Mouse (Mus musculus) myocyte (in vitro differentiated cells): ENCODE data around the gene Gnao1. TPM values are rescaled to one million over a fixed set of nuclear protein-coding genes. Genes with fewer than 3 reads are reported as not detected.

ENCODE experiments used
- H3K27me3 ChIP-seq: one replicate; pipeline ENCODE4 v1.6.1; 2011; ENCODE audit not compliant: control insufficient read depth, insufficient read depth, insufficient read length
- H3K36me3 ChIP-seq: one replicate; pipeline ENCODE4 v1.6.1; 2011; ENCODE audit not compliant: control insufficient read depth, insufficient read depth
- H3K4me2 ChIP-seq: one replicate; pipeline ENCODE4 v1.6.1; 2011; ENCODE audit warnings: low read depth, control low read depth
- H3K4me3 ChIP-seq: one replicate; pipeline ENCODE4 v1.5.1; 2011; ENCODE audit warnings: mild to moderate bottlenecking, control low read depth, moderate library complexity
- H3K79me2 ChIP-seq: one replicate; pipeline ENCODE4 v1.6.1; 2011; ENCODE audit not compliant: control insufficient read depth, insufficient read depth
- H3ac ChIP-seq: one replicate; pipeline ENCODE4 v1.6.1; 2011; ENCODE audit not compliant: control insufficient read depth, insufficient read length
- CEBPB ChIP-seq: IDR thresholded peaks from 2 replicates; pipeline ENCODE4 v1.6.1; 2011; ENCODE audit warnings: mild to moderate bottlenecking, moderate library complexity; ENCODE audit not compliant: poor library complexity, insufficient read depth, severe bottlenecking
- E2F4 ChIP-seq: IDR thresholded peaks from one replicate; pipeline ENCODE4 v1.6.1; 2011; ENCODE audit warnings: mild to moderate bottlenecking, control low read depth, moderate library complexity; ENCODE audit not compliant: insufficient read depth
- MAX ChIP-seq: IDR thresholded peaks from one replicate; pipeline ENCODE4 v1.6.1; 2011; ENCODE audit warnings: low read depth, mild to moderate bottlenecking, control low read depth
- MYOD1 ChIP-seq, 3 experiments: IDR thresholded peaks; one replicate each; pipeline ENCODE4 v1.6.1; 2011; ENCODE audit warnings: control low read depth in 2 of 3, low read depth in 2 of 3, mild to moderate bottlenecking in 2 of 3, moderate library complexity in 1 of 3; ENCODE audit not compliant: insufficient read length in 2 of 3, control insufficient read depth in 1 of 3
- MYOG ChIP-seq, 3 experiments: IDR thresholded peaks; one replicate each; pipeline ENCODE4 v1.6.1; 2011; ENCODE audit warnings: control low read depth in 2 of 3, low read depth in 2 of 3, mild to moderate bottlenecking in 2 of 3; ENCODE audit not compliant: insufficient read length in 2 of 3, control insufficient read depth in 1 of 3, insufficient read depth in 1 of 3
- POLR2A ChIP-seq: IDR thresholded peaks from one replicate; pipeline ENCODE4 v1.6.1; 2011; ENCODE audit warnings: low read depth, mild to moderate bottlenecking, control low read depth, moderate library complexity; ENCODE audit not compliant: insufficient read length
- POLR2AphosphoS2 ChIP-seq: IDR thresholded peaks from one replicate; pipeline ENCODE4 v1.6.1; 2011; ENCODE audit warnings: low read depth, control low read depth; ENCODE audit not compliant: insufficient read length
- REST ChIP-seq: IDR thresholded peaks from one replicate; pipeline ENCODE4 v1.6.1; 2011; ENCODE audit warnings: mild to moderate bottlenecking, control low read depth, moderate library complexity; ENCODE audit not compliant: insufficient read depth, insufficient read length
- SRF ChIP-seq: IDR thresholded peaks from one replicate; pipeline ENCODE4 v1.6.1; 2011; ENCODE audit warnings: low read depth; ENCODE audit not compliant: control insufficient read depth, insufficient read length
- TCF12 ChIP-seq: IDR thresholded peaks from one replicate; pipeline ENCODE4 v1.6.1; 2011; ENCODE audit warnings: mild to moderate bottlenecking, control low read depth; ENCODE audit not compliant: poor library complexity, insufficient read depth, severe bottlenecking
- TCF3 ChIP-seq: IDR thresholded peaks from one replicate; pipeline ENCODE4 v1.6.1; 2011; ENCODE audit warnings: low read depth, control low read depth; ENCODE audit not compliant: insufficient read length
- USF1 ChIP-seq: IDR thresholded peaks from one replicate; pipeline ENCODE4 v1.6.1; 2011; ENCODE audit warnings: low read depth, mild to moderate bottlenecking, control low read depth, moderate library complexity
- polyA plus RNA-seq: library from polyadenylated mRNA; unstranded; fragments of >200 nt; fragmentation: generic; extraction: Trizol; gene quantifications from one replicate; pipeline ENCODE4 v1.2.1, GENCODE M21; 2012; ENCODE audit warnings: missing spikeins

The Gnao1 gene
- polyA plus RNA-seq, 1 experiment = 31.8 TPM

DNA sequence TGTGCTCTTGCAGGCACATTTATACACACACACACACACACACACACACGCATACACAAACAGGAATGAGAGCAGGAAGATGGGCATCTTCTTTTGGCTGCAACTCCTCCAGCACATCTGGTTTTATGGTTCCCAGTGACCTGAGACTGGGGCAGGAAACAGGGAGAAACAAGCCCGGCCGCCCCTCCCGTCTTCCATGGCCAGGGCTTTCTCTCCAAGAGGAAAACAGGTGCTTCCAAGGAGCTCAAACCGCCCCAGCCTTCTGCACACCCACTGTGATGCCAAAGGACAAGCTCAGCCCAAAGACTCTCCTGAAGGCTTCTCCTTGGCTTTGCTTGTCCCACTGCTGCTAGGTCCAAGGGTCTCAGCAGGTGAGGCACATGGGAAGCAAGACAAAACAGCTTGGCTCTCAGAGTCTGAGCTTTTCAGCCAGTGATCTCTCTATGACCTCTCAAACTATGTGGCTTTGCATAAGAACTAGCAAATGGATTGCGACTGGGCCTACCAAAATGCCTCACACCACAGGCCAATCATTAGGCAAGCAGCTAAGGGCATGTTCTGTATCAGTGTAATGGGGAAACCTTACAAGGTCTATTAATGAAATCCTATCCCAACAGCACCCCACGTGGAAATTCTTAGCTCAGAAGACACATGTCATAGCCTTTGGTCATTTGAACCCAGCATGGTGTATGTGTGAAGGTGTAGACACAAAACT lies 160.0 kb downstream of the Gnao1 start:
- no peaks in the 10 kb centered on the region for H3K27me3 ChIP-seq
- no peaks in the 10 kb centered on the region for H3K79me2 ChIP-seq
- H3ac ChIP-seq = no peak overlapping the region
- no peak overlapping the region for H3K4me3 ChIP-seq
- H3K4me2 ChIP-seq = no peak overlapping the region
- H3K36me3 ChIP-seq = peaks cover 16% of the 10 kb centered on the region
- no peak for TF ChIP-seq MAX
- TF ChIP-seq E2F4 = no peak
- TF ChIP-seq POLR2A = no peak
- TF ChIP-seq REST = no peak
- no peak for TF ChIP-seq TCF12
- no peak for TF ChIP-seq CEBPB
- no peak for TF ChIP-seq TCF3
- TF ChIP-seq MYOD1 (IDR thresholded peaks at IDR 0.05; ENCODE audit: control insufficient read depth in 1 of 3, insufficient read length in 2 of 3, low read depth in 2 of 3) = no peak
- TF ChIP-seq USF1 = no peak
- TF ChIP-seq POLR2AphosphoS2 = no peak
- no peak for TF ChIP-seq SRF
- TF ChIP-seq MYOG (IDR thresholded peaks at IDR 0.05; ENCODE audit: control insufficient read depth in 1 of 3, insufficient read depth in 1 of 3, insufficient read length in 2 of 3, low read depth in 2 of 3) = no peak

DNA sequence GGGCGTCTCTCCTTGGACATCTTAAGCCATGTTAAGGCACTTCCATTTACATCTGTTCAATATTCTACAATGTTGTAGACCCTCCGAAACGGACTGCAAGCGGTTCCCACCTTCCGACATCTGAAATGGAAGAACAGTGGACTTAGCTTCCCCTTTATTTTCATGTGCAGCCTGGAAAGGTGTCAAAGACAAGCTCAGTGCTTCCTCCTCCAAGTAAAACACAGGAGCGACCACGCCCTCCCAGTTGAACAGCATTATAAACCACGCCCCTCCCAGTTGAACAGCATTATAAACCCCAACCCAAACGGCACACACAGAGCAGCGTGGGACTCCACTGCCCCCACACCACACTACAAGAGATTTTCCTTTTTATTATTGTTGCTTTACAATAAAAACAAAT lies 161.7 kb downstream of the Gnao1 start:
- no peaks in the 10 kb centered on the region for H3K27me3 ChIP-seq
- TF ChIP-seq CEBPB (no peak), MYOG (IDR thresholded peaks at IDR 0.05; ENCODE audit: control insufficient read depth in 1 of 3, insufficient read depth in 1 of 3, insufficient read length in 2 of 3, low read depth in 2 of 3) (no peak), MYOD1 (IDR thresholded peaks at IDR 0.05; ENCODE audit: control insufficient read depth in 1 of 3, insufficient read length in 2 of 3, low read depth in 2 of 3) (no peak), TCF12 (no peak), SRF (no peak), USF1 (no peak), MAX (no peak), TCF3 (no peak), POLR2A (no peak), POLR2AphosphoS2 (no peak), E2F4 (no peak)
- H3K79me2 ChIP-seq = no peaks in the 10 kb centered on the region
- peaks cover 33% of the 10 kb centered on the region for H3K36me3 ChIP-seq
- H3K4me2 ChIP-seq = no peak overlapping the region
- H3K4me3 ChIP-seq = no peak overlapping the region
- no peak overlapping the region for H3ac ChIP-seq

DNA sequence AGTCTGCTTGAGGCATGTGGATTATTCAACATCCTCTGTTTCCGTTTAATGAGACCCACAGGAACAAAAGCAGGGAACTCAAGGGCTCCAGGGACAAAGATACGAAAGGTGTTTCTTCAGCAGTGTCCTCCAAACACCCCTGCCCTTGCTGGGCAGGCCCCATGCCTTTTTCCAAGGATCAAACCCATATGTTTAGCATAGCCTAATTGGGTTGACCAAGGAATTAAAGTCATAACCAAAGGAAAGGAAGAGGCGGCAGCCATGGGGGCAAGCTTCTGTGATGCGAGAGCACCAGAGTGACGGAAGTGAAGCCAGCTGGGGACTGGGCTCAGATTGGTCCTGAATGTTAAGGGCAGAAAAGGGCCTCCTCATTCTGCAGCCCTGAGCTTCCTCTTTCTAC lies 162.4 kb downstream of the Gnao1 start:
- Histone ChIP-seq H3ac (no peak overlapping the region), H3K27me3 (no peaks in the 10 kb centered on the region), H3K36me3 (peaks cover 33% of the 10 kb centered on the region), H3K79me2 (no peaks in the 10 kb centered on the region), H3K4me2 (no peak overlapping the region), H3K4me3 (no peak overlapping the region)
- TF ChIP-seq MYOD1 (IDR thresholded peaks at IDR 0.05; ENCODE audit: control insufficient read depth in 1 of 3, insufficient read length in 2 of 3, low read depth in 2 of 3) (no peak), TCF12 (no peak), MAX (no peak), TCF3 (no peak), POLR2AphosphoS2 (no peak), USF1 (no peak), MYOG (IDR thresholded peaks at IDR 0.05; ENCODE audit: control insufficient read depth in 1 of 3, insufficient read depth in 1 of 3, insufficient read length in 2 of 3, low read depth in 2 of 3) (no peak), SRF (no peak), CEBPB (no peak), E2F4 (no peak), POLR2A (no peak), REST (no peak)

DNA sequence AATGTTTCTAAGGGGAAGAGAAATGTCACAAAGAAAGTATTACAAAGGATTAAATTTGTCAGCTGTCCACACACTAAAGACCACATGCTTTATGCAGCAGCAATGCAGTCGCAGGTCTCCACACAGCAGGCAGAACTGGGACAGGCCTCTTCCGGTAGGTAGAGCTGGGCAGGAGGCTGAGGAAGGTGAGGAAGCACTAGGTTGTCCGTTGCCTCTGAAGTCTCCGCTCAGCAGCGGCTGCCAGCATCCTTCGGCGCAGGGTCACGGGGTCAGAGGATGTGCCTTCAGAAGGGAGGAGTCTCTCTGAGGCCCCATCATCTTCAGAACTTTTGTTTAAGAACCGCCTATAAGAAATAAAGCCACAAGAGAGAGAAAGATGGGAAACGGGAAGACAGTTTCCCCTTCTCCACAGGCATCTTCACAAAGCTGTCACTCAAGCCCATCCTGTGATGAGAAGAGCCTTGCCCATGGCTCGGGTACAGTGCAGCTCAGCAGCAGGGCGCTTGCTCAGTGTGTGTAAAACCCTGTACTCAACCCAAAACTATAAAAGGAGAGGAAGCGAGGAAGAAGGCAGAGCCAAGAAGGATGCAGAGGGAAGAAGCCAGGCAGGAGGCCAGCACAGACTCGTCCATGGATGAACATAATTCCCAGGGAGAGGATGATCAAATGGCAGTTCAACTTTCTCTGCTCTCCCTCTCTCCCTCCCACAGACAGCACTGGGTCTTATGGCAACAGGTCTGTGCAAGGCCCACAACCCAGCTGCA lies 163.4 kb downstream of the Gnao1 start:
- Histone ChIP-seq H3K27me3 (no peaks in the 10 kb centered on the region), H3K79me2 (no peaks in the 10 kb centered on the region), H3ac (no peak overlapping the region), H3K4me3 (no peak overlapping the region), H3K36me3 (peaks cover 38% of the 10 kb centered on the region), H3K4me2 (no peak overlapping the region)
- TF ChIP-seq MYOD1 (IDR thresholded peaks at IDR 0.05; ENCODE audit: control insufficient read depth in 1 of 3, insufficient read length in 2 of 3, low read depth in 2 of 3) (no peak), POLR2AphosphoS2 (no peak)

DNA sequence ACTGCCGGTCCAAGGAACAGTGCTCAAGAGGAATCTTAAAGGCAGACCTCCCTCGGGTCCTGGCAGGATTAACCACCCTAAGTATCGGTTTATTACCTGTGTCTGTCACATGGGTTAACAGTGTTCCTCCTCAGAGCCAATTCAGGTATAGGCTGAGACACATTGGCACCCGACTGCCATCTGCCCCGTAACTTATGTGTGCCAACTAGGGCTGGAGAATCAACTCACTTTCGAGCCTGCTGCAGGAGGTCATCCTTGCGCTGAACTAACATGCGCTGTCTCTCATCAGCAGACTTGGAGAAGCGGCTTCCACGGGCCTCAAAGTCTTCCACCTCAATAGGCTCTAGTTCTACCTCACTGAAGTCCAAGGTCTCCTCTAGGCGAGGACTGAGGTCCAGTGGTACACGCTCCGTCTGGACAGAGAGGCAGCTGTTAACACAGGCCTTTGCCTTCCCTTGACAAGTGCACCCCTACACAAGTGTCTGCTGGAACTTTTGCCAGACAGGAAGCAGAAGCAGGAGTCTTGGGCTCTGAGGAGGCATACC lies 164.1 kb downstream of the Gnao1 start:
- Histone ChIP-seq H3K4me3 (no peak overlapping the region), H3ac (no peak overlapping the region), H3K36me3 (peaks cover 46% of the 10 kb centered on the region), H3K4me2 (no peak overlapping the region), H3K27me3 (no peaks in the 10 kb centered on the region), H3K79me2 (no peaks in the 10 kb centered on the region)
- TF ChIP-seq TCF12 (no peak), SRF (no peak), POLR2A (no peak), POLR2AphosphoS2 (no peak), MAX (no peak), MYOG (IDR thresholded peaks at IDR 0.05; ENCODE audit: control insufficient read depth in 1 of 3, insufficient read depth in 1 of 3, insufficient read length in 2 of 3, low read depth in 2 of 3) (no peak), E2F4 (no peak), TCF3 (no peak), MYOD1 (IDR thresholded peaks at IDR 0.05; ENCODE audit: control insufficient read depth in 1 of 3, insufficient read length in 2 of 3, low read depth in 2 of 3) (no peak), CEBPB (no peak)
